Mouse (Mus musculus) thymus, postnatal 10 days (tissue): ENCODE data around the gene Surf2.
A peak's percentile ranks its signal among the peaks of the same experiment; 100 is the strongest.
"Not testable (repeated sequence)": the region's sequence is repeated elsewhere in the genome, so short reads cannot be mapped to it uniquely, and the experiment has no call there.

Experiments used
- DNase-seq, 2 experiments: peaks; one replicate each; pipeline ENCODE4 v3.0.0; 2021; ENCODE audit warnings: low spot score in 2 of 2

Surf2 gene

GRCm38 (mm10) chr2:26915927-26916728, at the start of gene Surf2, which contains the start of gene Surf1:
TSS of gene Surf2 (plus strand) at chr2:26916367.
TSS of gene Surf1 (minus strand) at chr2:26916530.
- peak; percentile 50 to 62 for DNase-seq

- DNase-seq, result no peak
These were observed 45.5 kb upstream of the Surf2 start for GRCm38 (mm10) chr2:26870666-26871065.

- no peak for DNase-seq
These were observed 37.6 kb upstream of the Surf2 start for GRCm38 (mm10) chr2:26878571-26878970.

GRCm38 (mm10) chr2:26885541-26885940, 30.6 kb upstream of the Surf2 start:
- DNase-seq, result not testable (repeated sequence)

- not testable (repeated sequence) for DNase-seq
These were observed 30.0 kb upstream of the Surf2 start for GRCm38 (mm10) chr2:26886170-26886569.

- no peak for DNase-seq
These were observed 20.3 kb upstream of the Surf2 start for GRCm38 (mm10) chr2:26895898-26896297.

- no peak for DNase-seq
These were observed 15.4 kb upstream of the Surf2 start for GRCm38 (mm10) chr2:26900731-26901130.

GRCm38 (mm10) chr2:26901834-26902400, 14.2 kb upstream of the Surf2 start:
- DNase-seq, result no peak

- DNase-seq, result peak; percentile 94 to 95
These were observed 13.5 kb upstream of the Surf2 start, which contains the start of gene Surf6 for GRCm38 (mm10) chr2:26902467-26903220. TSS of gene Surf6 (minus strand) at chr2:26902879.

- no peak for DNase-seq
These were observed 12.9 kb upstream of the Surf2 start for GRCm38 (mm10) chr2:26903311-26903710.

- no peak for DNase-seq
These were observed 10.2 kb upstream of the Surf2 start for GRCm38 (mm10) chr2:26905936-26906335.

- no peak for DNase-seq
These were observed 9.7 kb upstream of the Surf2 start for GRCm38 (mm10) chr2:26906431-26906830.

- DNase-seq, result peak in 1 of 2 experiments; percentile 44
These were observed 9.1 kb upstream of the Surf2 start for GRCm38 (mm10) chr2:26907109-26907508.

- DNase-seq, result peak; percentile 26 to 36
These were observed 7.3 kb upstream of the Surf2 start for GRCm38 (mm10) chr2:26908710-26909386.

GRCm38 (mm10) chr2:26909387-26909784, 6.8 kb upstream of the Surf2 start:
- DNase-seq, result no peak

GRCm38 (mm10) chr2:26910124-26910993, 5.8 kb upstream of the Surf2 start, which contains the start of the genes Med22 and Rpl7a:
TSS of gene Med22 (minus strand) at chr2:26910677.
TSS of gene Rpl7a (plus strand) at chr2:26910764.
- peak; percentile 98 to 100 for DNase-seq

- DNase-seq, result peak in 1 of 2 experiments; percentile 56
These were observed 5.0 kb upstream of the Surf2 start for GRCm38 (mm10) chr2:26910994-26911765.

- DNase-seq, result no peak
These were observed 3.9 kb upstream of the Surf2 start for GRCm38 (mm10) chr2:26912253-26912770.

- no peak for DNase-seq
These were observed 2.6 kb upstream of the Surf2 start for GRCm38 (mm10) chr2:26913416-26914147.
